Mouse (Mus musculus) embryonic fibroblast, embryonic 13.5 days (primary cell): Measurements from ENCODE around the gene Oxa1l.

ENCODE experiments used
- CTCF ChIP-seq: IDR thresholded peaks from 2 replicates; pipeline ENCODE4 v1.5.1; 2011; ENCODE audit warnings: mild to moderate bottlenecking, control low read depth, low read length, moderate library complexity, borderline replicate concordance; ENCODE audit not compliant: insufficient read depth
- POLR2A ChIP-seq: IDR thresholded peaks from 2 replicates; pipeline ENCODE4 v1.6.1; 2011; ENCODE audit warnings: low read depth, mild to moderate bottlenecking, control low read depth, low read length, moderate library complexity

GRCm38 (mm10) chr14:54311763-54312162 is 48.9 kb upstream of the Oxa1l start:
- no peak for TF ChIP-seq CTCF
- no peak for TF ChIP-seq POLR2A
